Mouse (Mus musculus): ENCODE data around the gene Adat1. TPM values are rescaled to one million over a fixed set of nuclear protein-coding genes. Genes with fewer than 3 reads are reported as not detected.

Adat1 gene
- polyA plus RNA-seq, 1 experiment from 2014 or later, result 2.5 TPM

GRCm38 (mm10) chr8:111982116-111982515 is 10.0 kb downstream of the Adat1 start:
- Histone ChIP-seq H3K36me3 (ENCODE audit: control insufficient read depth, insufficient read depth, low read length) (peaks cover 3% of the 10 kb centered on the region; the same call in 1 of the 2 replicates), H3K9ac (ENCODE audit: low read length) (no peak overlapping the region), H3K9me3 (ENCODE audit: control insufficient read depth, low read length) (no peaks in the 10 kb centered on the region), H3K27ac (replicated peaks) (no peak overlapping the region), H3K4me2 (replicated peaks; ENCODE audit: low read depth) (no peak overlapping the region), H3K27me3 (ENCODE audit: control insufficient read depth, insufficient read depth, low read length) (no peaks in the 10 kb centered on the region), H3K4me1 (replicated peaks; ENCODE audit: control insufficient read depth, insufficient read depth) (no peaks in the 10 kb centered on the region), H3K4me3 (ENCODE audit: low read depth, low read length) (no peak overlapping the region)
- TF ChIP-seq CTCF (IDR thresholded peaks at IDR 0.05; ENCODE audit: low read depth), result peak; percentile 57
- no peak for TF ChIP-seq EP300 (optimal IDR thresholded peaks at IDR 0.05)
- WGBS, result 73% methylated on average over 7 of the region's 7 CpGs
- peak; percentile 38 for DNase-seq (ENCODE audit: low spot score)
- ATAC-seq (ENCODE audit: low FRiP score, low TSS enrichment), result no peak

- Histone ChIP-seq H3K27ac (replicated peaks) (no peak overlapping the region), H3K9ac (ENCODE audit: low read length) (no peak overlapping the region), H3K4me3 (ENCODE audit: low read depth, low read length) (no peak overlapping the region), H3K4me2 (replicated peaks; ENCODE audit: low read depth) (no peak overlapping the region), H3K4me1 (replicated peaks; ENCODE audit: control insufficient read depth, insufficient read depth) (no peaks in the 10 kb centered on the region), H3K9me3 (ENCODE audit: control insufficient read depth, low read length) (no peaks in the 10 kb centered on the region), H3K36me3 (ENCODE audit: control insufficient read depth, insufficient read depth, low read length) (peaks cover 3% of the 10 kb centered on the region; the same call in 1 of the 2 replicates), H3K27me3 (ENCODE audit: control insufficient read depth, insufficient read depth, low read length) (no peaks in the 10 kb centered on the region)
- WGBS, result 55% methylated on average over 10 of the region's 10 CpGs
- ATAC-seq (ENCODE audit: low FRiP score, low TSS enrichment) (no peak), DNase-seq (ENCODE audit: low spot score) (no peak)
- TF ChIP-seq EP300 (optimal IDR thresholded peaks at IDR 0.05) (no peak), CTCF (IDR thresholded peaks at IDR 0.05; ENCODE audit: low read depth) (no peak)
Observed at GRCm38 (mm10) chr8:111978147-111978546, 14.0 kb downstream of the Adat1 start.

- H3K27me3 ChIP-seq (ENCODE audit: control insufficient read depth, insufficient read depth, low read length), result no peaks in the 10 kb centered on the region
- ATAC-seq (ENCODE audit: low FRiP score, low TSS enrichment) (no peak), DNase-seq (ENCODE audit: low spot score) (no peak)
- no peak overlapping the region for H3K27ac ChIP-seq (replicated peaks)
- no peaks in the 10 kb centered on the region for H3K9me3 ChIP-seq (ENCODE audit: control insufficient read depth, low read length)
- H3K36me3 ChIP-seq (ENCODE audit: control insufficient read depth, insufficient read depth, low read length), result no peaks in the 10 kb centered on the region; the same call in 1 of the 2 replicates
- 84% methylated on average over 2 of the region's 2 CpGs for WGBS
- TF ChIP-seq CTCF (IDR thresholded peaks at IDR 0.05; ENCODE audit: low read depth), result no peak
- TF ChIP-seq EP300 (optimal IDR thresholded peaks at IDR 0.05), result no peak
- no peaks in the 10 kb centered on the region for H3K4me1 ChIP-seq (replicated peaks; ENCODE audit: control insufficient read depth, insufficient read depth)
- H3K9ac ChIP-seq (ENCODE audit: low read length), result no peak overlapping the region
- no peak overlapping the region for H3K4me2 ChIP-seq (replicated peaks; ENCODE audit: low read depth)
- H3K4me3 ChIP-seq (ENCODE audit: low read depth, low read length), result no peak overlapping the region
Observed at GRCm38 (mm10) chr8:111976326-111976725, 15.8 kb downstream of the Adat1 start.

- TF ChIP-seq CTCF (IDR thresholded peaks at IDR 0.05; ENCODE audit: low read depth) (no peak), EP300 (optimal IDR thresholded peaks at IDR 0.05) (no peak)
Observed at GRCm38 (mm10) chr8:111975706-111976105, 16.4 kb downstream of the Adat1 start.

GRCm38 (mm10) chr8:111974138-111974537 is 18.0 kb downstream of the Adat1 start:
- Histone ChIP-seq H3K27ac (replicated peaks) (no peak overlapping the region), H3K9me3 (ENCODE audit: control insufficient read depth, low read length) (no peaks in the 10 kb centered on the region), H3K4me3 (ENCODE audit: low read depth, low read length) (no peak overlapping the region), H3K4me1 (replicated peaks; ENCODE audit: control insufficient read depth, insufficient read depth) (no peaks in the 10 kb centered on the region), H3K36me3 (ENCODE audit: control insufficient read depth, insufficient read depth, low read length) (no peaks in the 10 kb centered on the region; the same call in 1 of the 2 replicates), H3K9ac (ENCODE audit: low read length) (no peak overlapping the region), H3K27me3 (ENCODE audit: control insufficient read depth, insufficient read depth, low read length) (no peaks in the 10 kb centered on the region), H3K4me2 (replicated peaks; ENCODE audit: low read depth) (no peak overlapping the region)
- TF ChIP-seq CTCF (IDR thresholded peaks at IDR 0.05; ENCODE audit: low read depth) (no peak), EP300 (optimal IDR thresholded peaks at IDR 0.05) (no peak)
- DNase-seq (ENCODE audit: low spot score) (no peak), ATAC-seq (ENCODE audit: low FRiP score, low TSS enrichment) (no peak)
- WGBS, result 95% methylated on average over 12 of the region's 12 CpGs

More at GRCm38 (mm10) chr8:111975706-111976105, 16.4 kb downstream of the Adat1 start:
- Histone ChIP-seq H3K4me3 (ENCODE audit: low read depth, low read length) (no peak overlapping the region), H3K27ac (replicated peaks) (no peak overlapping the region), H3K4me2 (replicated peaks; ENCODE audit: low read depth) (no peak overlapping the region), H3K4me1 (replicated peaks; ENCODE audit: control insufficient read depth, insufficient read depth) (no peaks in the 10 kb centered on the region), H3K9ac (ENCODE audit: low read length) (no peak overlapping the region), H3K9me3 (ENCODE audit: control insufficient read depth, low read length) (no peaks in the 10 kb centered on the region), H3K36me3 (ENCODE audit: control insufficient read depth, insufficient read depth, low read length) (no peaks in the 10 kb centered on the region; the same call in 1 of the 2 replicates), H3K27me3 (ENCODE audit: control insufficient read depth, insufficient read depth, low read length) (no peaks in the 10 kb centered on the region)
- 93% methylated on average over 2 of the region's 2 CpGs for WGBS
- no peak for DNase-seq (ENCODE audit: low spot score)
- ATAC-seq (ENCODE audit: low FRiP score, low TSS enrichment), result no peak

- ATAC-seq (ENCODE audit: low FRiP score, low TSS enrichment) (no peak), DNase-seq (ENCODE audit: low spot score) (no peak)
- WGBS, result 43% methylated on average over 5 of the region's 5 CpGs
- Histone ChIP-seq H3K9ac (ENCODE audit: low read length) (no peak overlapping the region), H3K27ac (replicated peaks) (no peak overlapping the region), H3K27me3 (ENCODE audit: control insufficient read depth, insufficient read depth, low read length) (no peaks in the 10 kb centered on the region), H3K36me3 (ENCODE audit: control insufficient read depth, insufficient read depth, low read length) (no peaks in the 10 kb centered on the region), H3K4me1 (replicated peaks; ENCODE audit: control insufficient read depth, insufficient read depth) (no peaks in the 10 kb centered on the region), H3K9me3 (ENCODE audit: control insufficient read depth, low read length) (no peaks in the 10 kb centered on the region), H3K4me2 (replicated peaks; ENCODE audit: low read depth) (no peak overlapping the region), H3K4me3 (ENCODE audit: low read depth, low read length) (no peak overlapping the region)
- TF ChIP-seq CTCF (IDR thresholded peaks at IDR 0.05; ENCODE audit: low read depth), result no peak
- no peak for TF ChIP-seq EP300 (optimal IDR thresholded peaks at IDR 0.05)
Observed at GRCm38 (mm10) chr8:111968991-111969390, 23.1 kb downstream of the Adat1 start.
